Mouse (Mus musculus) NIH3T3 (cell line): ENCODE results near the gene Adcy2.

Experiments
- DNase-seq: peaks from one replicate; pipeline ENCODE4 v3.0.0-alpha.2; 2012; ENCODE audit warnings: low read depth

Gene Adcy2

DNA sequence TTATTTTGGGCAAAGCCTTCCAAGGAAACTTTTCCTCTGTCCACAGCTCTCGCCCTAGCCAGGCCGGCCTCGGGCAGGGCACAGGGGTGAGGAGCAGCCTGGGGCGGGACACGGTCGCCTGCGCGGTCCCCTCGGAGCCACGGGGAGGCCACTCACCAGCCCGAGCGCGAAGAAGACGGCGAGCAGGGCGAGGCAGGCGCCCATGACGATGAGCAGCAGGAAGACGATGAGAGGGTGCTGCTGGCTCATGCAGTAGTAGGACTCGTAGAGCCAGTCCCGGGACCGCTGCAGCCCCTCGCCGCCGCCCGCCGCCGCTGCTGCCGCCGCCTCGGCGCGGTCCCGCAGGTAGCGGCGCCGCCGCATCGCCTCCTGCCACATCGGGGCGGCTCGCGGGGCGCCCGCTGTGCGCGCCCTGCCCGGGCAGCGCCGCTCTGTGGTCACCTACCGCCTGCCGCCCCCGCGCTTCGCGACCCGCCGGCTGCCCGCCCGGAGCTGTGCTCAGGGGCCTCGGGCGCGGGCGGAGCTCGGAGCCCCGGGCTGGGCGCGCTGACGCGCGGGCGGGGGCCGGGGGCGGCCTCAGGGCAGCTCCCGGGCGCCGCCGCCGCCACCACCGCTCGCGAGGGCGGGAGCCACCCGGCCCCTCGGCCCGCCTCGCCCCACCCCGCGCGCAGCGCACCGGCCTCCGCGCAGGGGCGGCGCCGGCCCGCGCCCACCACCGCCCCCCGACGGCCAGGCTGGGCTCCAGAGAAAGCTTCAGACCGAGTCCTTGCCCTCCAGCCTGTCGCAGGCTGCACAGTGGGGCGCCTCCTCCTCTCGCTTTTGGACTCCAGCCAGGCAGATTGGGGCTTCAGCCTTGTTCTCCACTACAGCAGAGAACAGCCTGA is at the start of gene Adcy2:
Adcy2 (minus strand) TSS at position 624 of the 884 bp plus-strand sequence.
- no peak for DNase-seq

DNA sequence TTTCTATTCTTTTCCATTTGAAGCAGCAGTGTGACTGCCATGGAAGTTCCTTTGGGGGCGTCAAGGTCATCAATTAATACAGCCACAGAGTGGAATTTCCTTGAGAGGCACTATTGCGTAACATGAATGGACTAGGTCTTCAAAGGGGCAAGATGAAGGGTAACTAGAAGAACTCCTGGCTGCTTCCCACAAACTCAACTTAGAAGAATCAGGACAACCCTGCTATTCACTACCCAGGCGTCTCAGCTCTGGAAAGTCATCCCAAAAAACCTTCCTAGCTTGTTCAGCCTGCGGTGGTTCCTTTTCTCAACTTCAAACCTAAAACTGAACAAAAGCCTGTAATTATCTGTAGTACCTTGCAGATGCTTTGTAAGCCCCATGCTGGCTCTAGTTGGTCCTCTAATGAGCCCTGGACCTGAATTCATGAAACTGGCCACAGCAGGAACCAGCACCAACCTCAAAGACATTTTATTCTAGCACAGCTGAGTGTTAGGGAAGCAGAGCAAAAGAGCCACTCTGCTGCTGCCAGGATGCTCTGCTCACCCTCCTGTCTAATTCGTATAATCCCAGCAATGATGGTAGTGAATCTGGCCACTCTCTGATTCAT is 37.8 kb upstream of the Adcy2 start:
- DNase-seq = no peak

DNA sequence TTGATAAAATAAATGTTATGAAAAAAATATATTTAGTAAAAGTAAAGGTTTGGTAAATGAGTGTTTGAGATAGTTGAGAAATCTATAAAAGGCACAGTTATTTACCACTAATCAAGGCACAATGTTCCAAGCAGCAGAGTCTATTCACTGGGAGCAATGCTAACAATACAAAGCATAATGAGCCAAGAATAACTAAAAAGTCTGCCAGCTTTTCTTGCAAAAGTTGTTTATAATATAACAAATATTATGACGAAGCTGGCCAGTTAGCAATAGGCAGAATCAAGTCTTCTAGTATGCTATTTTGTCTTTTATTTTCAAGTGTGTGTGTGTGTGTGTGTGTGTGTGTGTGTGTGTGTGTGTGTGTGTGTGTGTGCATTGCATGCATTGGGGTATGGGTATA is 35.3 kb upstream of the Adcy2 start:
- no peak for DNase-seq

DNA sequence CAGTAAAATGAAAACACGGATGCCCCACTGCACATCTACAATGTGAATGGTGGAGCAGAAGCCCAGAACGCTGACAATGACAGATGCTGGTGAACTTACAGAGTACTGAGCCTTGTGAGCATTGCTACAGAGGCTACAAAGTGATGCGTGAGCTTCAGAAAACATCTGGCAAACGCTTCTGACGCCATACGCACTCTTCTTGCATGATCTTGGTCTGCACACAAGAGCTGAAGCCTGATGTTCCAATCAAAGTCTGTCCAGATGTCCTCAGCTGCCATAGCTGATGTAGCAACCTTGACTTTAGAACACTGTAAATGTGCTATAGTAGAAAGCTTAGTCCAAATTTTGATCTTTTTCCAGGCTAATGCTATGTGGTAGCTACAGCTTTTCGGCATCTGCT is 34.2 kb upstream of the Adcy2 start:
- DNase-seq = no peak

DNA sequence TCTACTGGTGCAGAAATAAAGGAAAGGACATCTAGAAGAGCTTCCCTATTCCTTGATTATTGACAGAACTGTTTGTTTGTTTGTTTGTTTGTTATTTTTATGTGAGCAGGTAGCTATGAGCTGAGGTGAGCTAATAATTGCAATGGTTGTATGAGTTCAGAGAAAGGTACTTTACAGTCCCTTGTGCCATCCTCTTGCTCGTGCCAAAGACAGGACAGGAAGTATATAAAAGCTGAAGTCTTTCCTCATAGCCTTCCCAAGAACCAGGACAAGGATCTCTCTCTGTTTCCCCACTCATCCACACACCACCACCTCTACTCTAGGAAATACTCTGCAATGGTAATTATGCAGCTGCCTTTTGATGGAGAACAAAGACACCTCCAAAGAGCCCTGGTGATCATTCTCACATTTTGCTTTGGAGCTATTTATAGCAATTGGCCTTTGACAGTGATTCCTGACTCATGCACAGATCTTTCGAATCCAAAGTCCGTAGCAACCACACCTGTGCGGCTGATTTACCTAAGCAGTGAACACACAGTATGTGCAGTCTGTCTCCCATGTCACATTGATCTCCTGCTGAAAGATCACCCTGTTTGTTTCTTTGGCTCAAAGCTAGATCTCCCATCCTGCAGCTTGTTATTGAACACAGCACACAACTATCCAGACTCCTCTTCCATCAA is 29.9 kb upstream of the Adcy2 start:
- no peak for DNase-seq

DNA sequence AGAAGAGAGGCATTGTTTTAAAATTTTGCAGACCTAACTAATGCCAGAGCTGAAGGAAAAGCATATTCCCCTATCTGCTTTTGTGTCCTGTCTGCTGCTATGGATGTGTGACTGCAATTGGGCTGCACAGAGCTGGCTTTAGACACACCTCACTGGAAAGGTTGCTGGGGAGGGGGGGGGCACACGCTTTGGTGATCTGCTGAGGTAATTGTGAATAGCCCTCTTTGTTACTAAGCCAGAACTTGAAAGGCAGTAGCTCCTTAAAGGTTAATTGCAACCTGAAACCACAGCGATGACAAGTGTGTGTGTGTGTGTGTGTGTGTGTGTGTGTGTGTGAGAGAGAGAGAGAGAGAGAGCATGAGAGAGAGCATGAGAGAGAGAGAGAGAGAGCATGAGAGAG is 25.6 kb upstream of the Adcy2 start:
- no peak for DNase-seq

DNA sequence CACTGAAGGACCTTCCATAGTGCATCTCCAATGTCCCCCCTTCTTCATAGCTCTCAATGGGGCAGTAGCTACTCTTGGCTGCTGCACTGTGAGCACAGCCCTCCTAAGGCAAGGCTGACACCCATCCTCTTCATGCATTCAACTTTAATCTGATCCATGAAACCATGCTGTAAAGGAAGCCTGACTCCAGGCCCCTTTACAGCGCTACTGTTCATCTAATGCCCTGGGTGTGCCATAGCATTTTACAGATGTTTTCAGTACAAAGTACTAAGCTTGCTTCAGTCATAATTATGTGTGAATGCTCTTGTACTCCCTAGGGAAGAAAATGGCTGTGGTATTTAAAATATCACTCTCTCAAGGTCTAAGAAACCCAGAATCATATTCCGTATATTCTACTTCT is 23.9 kb upstream of the Adcy2 start:
- DNase-seq = no peak

DNA sequence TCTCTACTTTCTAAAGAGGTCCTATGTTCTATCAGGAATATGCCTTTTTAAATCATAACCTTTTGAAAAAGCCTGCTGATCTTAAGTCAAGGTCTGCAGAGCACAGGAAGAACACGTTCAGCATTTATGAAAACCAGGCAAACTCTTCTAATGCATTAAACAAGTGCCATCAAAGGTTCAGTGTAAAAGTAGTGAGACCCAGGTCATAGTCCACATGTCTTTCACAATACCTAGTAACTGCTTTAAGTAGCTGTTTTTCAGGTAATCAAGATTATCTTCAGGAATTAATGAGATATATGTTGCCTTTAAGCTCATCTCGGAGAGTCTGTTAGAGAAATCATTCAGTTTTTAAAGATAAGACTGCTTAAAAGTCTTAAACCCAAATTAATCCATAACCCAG is 21.2 kb upstream of the Adcy2 start:
- DNase-seq = no peak

DNA sequence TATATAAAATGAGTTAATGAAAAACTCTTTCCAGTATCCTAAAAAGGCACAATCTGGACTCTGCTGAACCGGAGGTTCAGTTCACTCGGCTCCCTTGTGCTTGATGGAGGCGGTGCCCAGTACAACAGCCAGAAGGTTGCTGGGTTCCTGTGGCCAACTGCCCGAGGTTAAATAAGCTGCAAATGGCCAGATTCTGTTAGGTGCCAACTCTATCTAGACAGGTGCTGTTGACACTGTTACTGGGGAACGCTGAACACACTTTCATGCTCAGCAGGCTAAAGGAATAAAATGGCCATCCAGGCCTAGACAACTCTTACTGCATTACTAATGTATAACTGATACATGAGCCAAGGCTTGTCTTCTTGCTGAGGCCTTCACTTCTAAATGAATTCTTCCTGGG is 7.6 kb upstream of the Adcy2 start:
- no peak for DNase-seq

DNA sequence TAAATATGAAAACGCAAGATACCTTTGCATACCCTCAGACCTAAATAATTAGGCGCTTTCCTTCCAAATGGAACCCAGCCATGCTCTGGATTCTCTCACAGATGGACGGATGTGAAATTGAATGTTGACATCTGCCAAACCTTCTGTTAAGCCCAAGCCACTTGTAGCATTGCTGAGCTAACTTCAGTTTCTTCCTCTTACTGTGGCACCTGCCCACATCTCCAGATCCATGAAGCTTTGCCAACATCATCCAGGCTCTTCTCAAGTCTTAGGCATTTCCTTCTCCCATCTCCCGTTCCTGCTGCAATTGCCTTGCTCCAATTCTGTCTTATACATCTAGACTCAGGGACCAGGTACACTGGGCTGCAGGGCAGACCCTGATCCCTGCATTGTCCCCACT is 6.8 kb upstream of the Adcy2 start:
- DNase-seq = no peak

DNA sequence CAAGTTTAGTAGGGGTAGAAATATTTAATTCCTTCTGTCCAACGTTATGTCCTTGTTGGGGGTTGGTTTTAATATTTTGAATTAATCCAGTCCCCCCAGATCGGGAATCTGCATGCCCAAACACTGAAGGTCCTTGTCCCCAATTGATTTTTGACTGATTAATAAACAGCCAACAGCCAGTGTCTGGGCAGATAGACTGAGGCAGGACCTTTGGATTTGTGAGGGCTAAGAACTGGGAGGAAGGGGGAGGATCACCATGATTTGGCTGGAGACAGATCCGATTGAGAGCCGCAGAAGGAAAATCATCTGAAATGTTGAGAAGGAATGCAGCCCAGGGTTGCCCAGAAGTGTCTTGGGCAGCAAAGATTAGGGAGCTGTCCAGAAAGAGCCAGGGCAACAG is 5.1 kb upstream of the Adcy2 start:
- no peak for DNase-seq

DNA sequence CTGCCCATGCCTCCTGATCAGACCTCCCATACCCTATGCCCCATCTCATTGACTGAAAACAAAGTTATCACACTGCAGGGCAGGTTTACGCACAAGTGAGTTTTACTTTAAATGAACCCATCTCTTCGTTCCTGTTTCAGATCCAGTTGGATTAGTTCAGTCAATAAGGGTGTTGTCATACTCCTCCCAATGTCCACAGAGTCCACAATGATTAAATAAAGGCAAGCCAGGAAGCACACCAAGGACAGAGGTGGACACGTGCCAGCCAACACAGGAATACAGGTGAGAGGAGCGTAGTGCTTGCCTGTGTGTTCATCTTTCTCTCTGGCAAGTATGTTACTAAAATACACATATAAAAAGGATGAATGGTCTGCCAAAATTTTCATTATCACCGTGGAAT is 3.3 kb upstream of the Adcy2 start:
- no peak for DNase-seq

DNA sequence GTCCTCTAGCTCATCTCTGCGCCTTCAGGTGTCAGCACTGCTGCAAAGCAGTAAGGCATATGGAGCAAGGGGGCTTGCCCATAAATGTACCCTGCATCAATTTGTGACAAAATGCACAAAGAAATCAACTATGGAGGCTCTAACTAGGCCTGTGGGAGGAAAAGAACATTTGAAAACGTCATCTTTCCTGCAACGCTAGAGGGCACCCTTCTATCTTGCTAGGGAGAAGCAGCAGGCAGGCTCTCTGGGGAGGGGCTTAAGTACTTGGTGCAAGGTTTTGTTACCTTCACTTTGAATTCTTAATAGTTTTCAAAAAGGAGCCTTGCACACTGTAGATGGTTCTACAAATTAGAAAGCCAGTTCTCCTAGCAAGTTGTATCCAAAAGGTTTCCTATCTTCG is 2.8 kb upstream of the Adcy2 start:
- peak; percentile 46 for DNase-seq

DNA sequence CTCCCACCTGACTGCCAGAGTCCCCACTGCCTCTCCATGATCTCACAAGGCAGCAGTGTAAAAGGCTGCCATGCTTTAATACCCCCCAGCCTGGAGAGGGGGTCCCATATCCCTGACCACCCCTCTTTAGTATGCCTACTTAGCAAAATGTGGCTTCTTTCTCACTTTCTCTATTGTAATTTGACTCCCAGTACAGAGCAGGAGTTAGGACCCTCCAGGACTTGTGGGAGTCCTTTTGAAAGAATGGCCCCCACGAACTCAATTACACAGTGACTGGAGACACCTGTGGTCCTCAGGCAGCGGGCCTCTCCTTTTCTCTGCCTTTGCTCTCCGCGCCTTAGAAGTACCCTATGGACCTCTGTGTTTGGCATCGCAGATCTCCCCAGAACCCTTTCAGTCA is 485 bp upstream of the Adcy2 start:
- DNase-seq = no peak

DNA sequence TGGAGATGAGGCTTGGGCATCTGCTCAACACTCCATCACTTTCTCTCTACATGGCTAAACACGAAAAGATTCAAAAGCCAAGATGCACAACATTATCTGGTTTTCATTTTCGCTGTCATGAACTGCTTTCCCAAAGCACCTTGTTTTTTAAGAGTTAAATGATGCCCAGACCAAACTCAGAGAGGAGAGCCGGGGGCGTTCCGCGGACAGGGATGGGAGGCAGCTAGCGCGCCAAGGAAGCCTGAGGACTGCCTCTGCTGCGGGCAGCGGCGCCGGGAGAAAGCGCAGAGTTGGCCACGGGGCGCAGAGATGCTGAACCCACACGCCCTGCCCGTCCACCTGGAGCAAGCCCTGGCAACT is 803 bp downstream of the Adcy2 start:
- DNase-seq = no peak

DNA sequence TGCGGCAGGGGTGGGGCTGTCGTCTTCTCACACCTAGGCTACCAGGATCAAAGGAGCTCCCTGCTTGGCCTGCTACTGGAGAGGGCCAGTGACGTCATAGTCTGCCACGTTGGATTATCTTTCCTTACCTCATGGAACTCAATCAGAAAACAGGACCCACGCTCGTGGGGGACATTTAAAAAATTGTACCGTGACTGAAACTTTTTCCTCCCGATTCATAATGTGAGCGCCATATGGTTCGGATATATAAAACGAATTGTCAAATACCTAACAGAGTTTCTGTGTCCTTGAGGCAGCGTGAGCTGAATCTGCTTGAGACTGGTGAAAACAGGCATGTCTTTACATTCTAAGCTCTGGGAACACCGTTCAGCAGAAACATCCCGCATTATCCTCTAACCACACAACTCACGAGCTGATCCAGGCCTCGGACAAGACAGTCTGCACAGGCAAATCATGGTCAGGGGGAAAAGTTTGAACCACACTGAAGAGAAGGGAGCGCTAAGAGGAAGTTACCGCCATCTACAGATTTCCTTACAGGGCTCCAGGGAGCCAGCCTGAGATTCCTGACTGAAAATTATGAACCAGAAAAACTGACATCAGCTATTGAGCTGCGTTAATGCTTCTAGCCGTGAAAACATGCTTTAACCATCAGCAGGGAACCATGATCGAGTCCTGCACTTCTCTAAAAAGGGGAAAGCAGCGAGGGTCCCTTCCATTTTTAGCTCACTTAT is 1.4 kb downstream of the Adcy2 start:
- no peak for DNase-seq

DNA sequence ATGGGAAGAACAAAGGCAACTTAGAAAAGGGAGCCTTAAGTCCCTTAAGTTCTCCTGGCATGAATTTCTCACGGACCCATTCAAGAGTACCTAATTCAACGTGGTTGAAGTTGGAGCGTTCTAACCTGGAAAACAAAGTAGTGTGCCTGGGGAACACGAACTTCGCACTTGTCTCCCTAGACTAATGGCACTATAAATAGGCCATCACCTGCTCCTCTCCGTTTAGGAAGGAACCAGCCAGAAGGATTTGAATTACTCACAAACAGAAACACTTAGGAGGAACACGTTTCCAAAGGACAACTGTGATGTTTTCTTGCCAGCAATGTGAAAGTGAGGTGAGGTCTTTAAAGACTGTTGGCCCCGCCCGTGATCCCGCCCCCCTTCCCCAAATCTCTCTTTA is 2.0 kb downstream of the Adcy2 start:
- no peak for DNase-seq

DNA sequence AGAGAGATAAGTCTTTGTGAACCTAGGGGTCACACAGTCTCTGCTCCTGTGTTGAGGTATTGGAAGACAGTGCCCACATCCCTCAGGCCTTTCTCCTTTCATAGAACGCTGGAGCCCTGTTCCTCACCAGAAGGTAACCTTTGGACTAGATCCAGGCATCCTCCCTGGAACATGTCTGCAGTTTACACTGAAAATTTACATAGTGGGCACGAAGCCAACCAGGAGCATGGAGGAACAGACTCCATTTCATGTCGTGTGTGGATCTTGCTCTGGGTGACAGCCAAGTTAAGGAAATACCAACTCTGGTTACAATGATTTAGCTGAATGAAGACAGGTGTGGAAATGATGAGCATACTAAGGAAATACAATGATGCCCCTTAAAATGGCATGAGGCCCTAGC is 2.7 kb downstream of the Adcy2 start:
- DNase-seq = no peak

DNA sequence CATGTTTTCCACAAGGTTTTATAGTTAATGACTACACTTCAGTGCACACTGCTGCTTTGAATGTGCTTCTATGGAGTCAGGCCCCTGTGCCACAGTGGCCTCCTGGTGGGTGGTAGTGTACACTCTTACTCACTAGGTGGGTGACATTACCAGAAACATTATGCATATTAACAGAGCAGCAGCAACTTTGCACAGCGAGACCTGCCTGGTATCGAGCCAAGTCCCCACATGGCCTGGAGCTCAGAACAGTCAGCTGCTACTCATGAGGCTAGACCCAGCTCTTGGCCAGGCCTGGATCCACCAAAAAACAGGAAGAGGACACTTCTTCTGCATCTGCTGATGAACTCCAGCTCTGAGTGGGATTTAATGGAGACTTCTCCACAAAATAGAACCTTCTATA is 13.6 kb downstream of the Adcy2 start:
- DNase-seq = no peak

DNA sequence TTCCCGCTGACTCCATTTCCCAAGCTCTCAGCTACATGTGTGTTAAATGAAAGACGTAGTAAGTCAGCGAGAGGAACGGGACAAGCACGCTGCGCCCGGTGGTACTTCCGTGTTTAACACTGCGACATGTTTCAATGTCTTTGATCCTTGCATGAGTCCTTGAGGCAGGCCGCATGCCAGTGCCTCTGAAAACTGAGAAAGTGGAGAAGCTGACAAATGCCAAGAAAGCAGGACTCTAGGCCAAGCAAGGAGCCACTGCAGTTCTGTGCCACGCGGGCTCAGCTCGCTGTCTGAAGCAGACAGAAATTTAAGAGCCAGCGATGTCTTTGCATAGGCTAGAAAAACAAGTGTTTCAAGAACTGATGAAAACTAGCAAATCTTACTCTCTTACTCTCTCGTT is 15.3 kb downstream of the Adcy2 start:
- no peak for DNase-seq

DNA sequence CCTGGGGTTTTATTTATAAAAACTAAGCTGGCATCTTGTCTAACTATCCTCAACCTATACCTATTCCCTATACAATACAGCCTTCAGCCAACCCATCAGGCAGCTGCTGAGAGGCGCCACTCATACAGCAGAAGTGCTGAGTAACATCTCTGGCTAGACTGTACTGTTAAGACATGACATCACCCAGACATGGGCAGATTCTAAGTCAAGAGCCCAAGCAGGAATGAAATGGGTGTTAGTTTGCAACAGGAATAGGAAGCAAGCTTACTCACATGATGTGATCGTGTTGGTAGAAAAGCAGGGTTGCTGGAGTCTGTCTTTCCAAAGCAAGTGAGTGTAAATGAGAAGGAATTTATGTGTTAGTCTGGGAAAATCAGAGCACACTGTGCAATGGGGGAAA is 18.3 kb downstream of the Adcy2 start:
- DNase-seq = no peak

DNA sequence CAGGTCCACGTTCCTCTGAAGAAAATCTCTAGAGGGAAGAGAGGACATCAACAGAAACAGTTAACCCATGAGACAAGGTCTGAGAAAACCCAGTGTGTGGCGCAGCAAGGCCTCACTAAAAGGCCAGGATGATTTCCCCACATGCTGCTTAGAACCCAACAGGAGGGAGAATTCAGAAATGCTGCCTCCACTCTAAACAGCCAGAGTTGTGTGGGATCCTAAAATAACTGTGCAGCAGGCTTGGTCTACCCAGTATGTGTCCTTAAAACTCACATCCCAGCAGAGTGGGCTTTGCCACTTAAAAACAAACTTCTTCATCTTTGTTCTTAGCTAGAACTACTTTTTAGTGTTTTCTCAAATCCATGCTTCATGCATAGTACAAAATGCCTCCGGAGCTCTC is 26.2 kb downstream of the Adcy2 start:
- DNase-seq = no peak

DNA sequence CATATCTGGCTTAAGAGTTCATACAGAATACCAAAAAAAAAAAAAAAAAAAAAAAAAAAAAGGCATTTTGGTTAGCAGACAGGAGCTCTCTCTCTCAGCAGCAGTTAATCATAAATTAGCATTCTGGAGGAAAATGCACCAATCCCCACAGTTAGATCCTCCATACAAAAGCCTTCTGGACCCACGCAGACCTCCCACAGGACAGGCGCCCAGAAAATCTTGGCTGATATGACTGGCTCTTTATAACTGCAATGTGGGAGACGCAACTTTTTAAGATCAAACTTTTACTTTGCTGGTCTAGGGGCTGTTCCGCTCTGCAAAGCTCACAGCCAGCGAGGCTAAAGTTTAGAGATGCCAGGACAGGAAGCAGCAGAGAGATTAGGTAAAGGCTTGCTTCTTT is 37.8 kb downstream of the Adcy2 start:
- no peak for DNase-seq
